Mouse (Mus musculus) ovary, adult 18-20 months (tissue): ENCODE measurements at regions not wholly inside any gene's neighbourhood (a gene's known extent, or its start where the extent isn't known, plus 50 kb on each side); places are given as distances from the start of the nearest gene placed in this dataset.

Experiments
- DNase-seq: peaks from one replicate; pipeline ENCODE4 v3.0.0; 2022; ENCODE audit warnings: low spot score, mixed read lengths

- DNase-seq, result no peak
Measured at GRCm38 (mm10) chr3:35235066-35235465, 518.8 kb upstream of the Atp11b start.

- no peak for DNase-seq
Measured at GRCm38 (mm10) chr3:35235772-35236171, 518.1 kb upstream of the Atp11b start.

- no peak for DNase-seq
Measured at GRCm38 (mm10) chr3:35237342-35237741, 516.6 kb upstream of the Atp11b start.

- no peak for DNase-seq
Measured at GRCm38 (mm10) chr3:35242349-35242748, 511.6 kb upstream of the Atp11b start.

- no peak for DNase-seq
Measured at GRCm38 (mm10) chr3:35242871-35243529, 510.9 kb upstream of the Atp11b start.

- no peak for DNase-seq
Measured at GRCm38 (mm10) chr3:35245003-35245402, 508.9 kb upstream of the Atp11b start.

- DNase-seq, result no peak
Measured at GRCm38 (mm10) chr3:35245946-35246665, 507.8 kb upstream of the Atp11b start.

GRCm38 (mm10) chr3:35249160-35249559 lies 504.7 kb upstream of the Atp11b start:
- DNase-seq, result no peak

- DNase-seq, result no peak
Measured at GRCm38 (mm10) chr3:35250092-35250749, 503.7 kb upstream of the Atp11b start.

- no peak for DNase-seq
Measured at GRCm38 (mm10) chr3:35253861-35254260, 500.0 kb upstream of the Atp11b start.

GRCm38 (mm10) chr3:35260936-35261335 lies 493.0 kb upstream of the Atp11b start:
- no peak for DNase-seq

- no peak for DNase-seq
Measured at GRCm38 (mm10) chr3:35268949-35269348, 485.0 kb upstream of the Atp11b start.

- no peak for DNase-seq
Measured at GRCm38 (mm10) chr3:35269977-35270880, 483.7 kb upstream of the Atp11b start.

GRCm38 (mm10) chr3:35273546-35273945 lies 480.4 kb upstream of the Atp11b start:
- DNase-seq, result no peak

- no peak for DNase-seq
Measured at GRCm38 (mm10) chr3:35280981-35281380, 472.9 kb upstream of the Atp11b start.

- no peak for DNase-seq
Measured at GRCm38 (mm10) chr3:35282106-35282505, 471.8 kb upstream of the Atp11b start.

- no peak for DNase-seq
Measured at GRCm38 (mm10) chr3:35294771-35295170, 459.1 kb upstream of the Atp11b start.

GRCm38 (mm10) chr3:35295746-35296145 lies 458.2 kb upstream of the Atp11b start:
- no peak for DNase-seq

GRCm38 (mm10) chr3:35299036-35299435 lies 454.9 kb upstream of the Atp11b start:
- DNase-seq, result no peak

GRCm38 (mm10) chr3:35306013-35306412 lies 447.9 kb upstream of the Atp11b start:
- DNase-seq, result no peak

GRCm38 (mm10) chr3:35314177-35314576 lies 439.7 kb upstream of the Atp11b start:
- no peak for DNase-seq

GRCm38 (mm10) chr3:35315162-35315561 lies 438.7 kb upstream of the Atp11b start:
- no peak for DNase-seq
